Mouse (Mus musculus) heart, adult 2 months (tissue): Measurements from ENCODE around the gene Gm20521. TPM values are rescaled to one million over a fixed set of nuclear protein-coding genes. Genes with fewer than 3 reads are reported as not detected.

Source experiments
- DNase-seq, 2 experiments: peaks; one replicate each; pipeline ENCODE4 v3.0.0; 2021
- H3K27ac ChIP-seq: fragments of 200-600 bp; 2 replicates; pipeline ENCODE4 v1.8.1; 2022
- H3K27me3 ChIP-seq: fragments of 200-500 bp; 2 replicates; pipeline ENCODE4 v1.6.1; 2012; ENCODE audit warnings: mild to moderate bottlenecking, low read length, inconsistent platforms, mixed read lengths; ENCODE audit not compliant: control insufficient read depth, insufficient read depth
- H3K36me3 ChIP-seq: fragments of 200-500 bp; 2 replicates; pipeline ENCODE4 v1.6.1; 2012; ENCODE audit warnings: low read length, inconsistent platforms; ENCODE audit not compliant: control insufficient read depth, insufficient read depth
- H3K4me1 ChIP-seq: fragments of 200-500 bp; 2 replicates; pipeline ENCODE4 v1.6.1; 2011; ENCODE audit warnings: low read length; ENCODE audit not compliant: control insufficient read depth, insufficient read depth
- H3K4me3 ChIP-seq: fragments of 200-600 bp; 2 replicates; pipeline ENCODE4 v1.8.1; 2022
- H3K79me2 ChIP-seq: fragments of 200-500 bp; replicated peaks from 2 replicates; pipeline ENCODE4 v1.6.1; 2012; ENCODE audit warnings: mild to moderate bottlenecking, inconsistent platforms, low read length, moderate library complexity, mixed read lengths; ENCODE audit not compliant: control insufficient read depth, insufficient read depth
- H3K9ac ChIP-seq: fragments of 200-500 bp; 2 replicates; pipeline ENCODE4 v1.6.1; 2012; ENCODE audit warnings: low read depth, mild to moderate bottlenecking, control low read depth, inconsistent platforms, low read length, mixed read lengths
- CTCF ChIP-seq: fragments of 200-600 bp; IDR thresholded peaks from 2 replicates; pipeline ENCODE4 v1.8.1; 2022; ENCODE audit warnings: antibody characterized with exemption, mild to moderate bottlenecking, moderate library complexity
- EP300 ChIP-seq: fragments of 200-500 bp; IDR thresholded peaks from 2 replicates; pipeline ENCODE4 v1.6.1; 2011; ENCODE audit warnings: low read depth, low read length, control low read depth; ENCODE audit not compliant: insufficient read depth
- POLR2A ChIP-seq: fragments of 200-500 bp; IDR thresholded peaks from 2 replicates; pipeline ENCODE4 v1.6.1; 2011; ENCODE audit warnings: mild to moderate bottlenecking, low read depth, low read length, control low read depth; ENCODE audit not compliant: insufficient read depth
- WGBS: fragments of 180-500 bp; shearing (Covaris S2); methylation state at CpG from one replicate; pipeline ENCODE4 v1.1.7; 2018; 5-methylcytosine and 5-hydroxymethylcytosine counted together
- intact Hi-C: fragments of 180-260 bp; cut with DNase I; formaldehyde crosslinking; loops from one replicate; pipeline ENCODE4 v1.15.1; 2025
- polyA plus RNA-seq: library from polyadenylated mRNA; depleted of rRNA; stranded (reverse); fragments of >200 nt; gene quantifications from 2 replicates; pipeline ENCODE4 v1.2.3, GENCODE M21; 2012
- total RNA-seq, 2 experiments: library from RNA; stranded (reverse); gene quantifications; 2 replicates each; pipeline ENCODE4 v1.2.3; 2021

The Gm20521 gene
- total and polyA plus RNA-seq, 3 experiments, result 3.2 to 6.1 TPM; not detected in 1

GRCm38 (mm10) chr14:54877048-54877715, 6.1 kb upstream of the Gm20521 start, which contains the start of gene Ppp1r3e:
Gene Ppp1r3e (minus strand): TSS chr14:54877550.
- intact Hi-C loops, result no loop called here
- Histone ChIP-seq H3K27ac (peak within 1 kb of the TSS; percentile 76), H3K79me2 (no peaks in the 10 kb centered on the region), H3K9ac (peak within 1 kb of the TSS; percentile 89), H3K36me3 (no peaks in the 10 kb centered on the region), H3K4me1 (peaks cover 2% of the 10 kb centered on the region; the same call in 1 of the 2 replicates), H3K4me3 (peak within 1 kb of the TSS; percentile 81), H3K27me3 (no peaks in the 10 kb centered on the region)
- WGBS, result under 1% methylated on average over 54 of the region's 61 CpGs
- peak; percentile 83 to 84 for DNase-seq
- TF ChIP-seq POLR2A (0 out of 2 replicates have a peak, but pooled peaks have one; percentile 20), EP300 (no peak), CTCF (0 out of 2 replicates have a peak, but pooled peaks have one; percentile 5)

- H3K27ac ChIP-seq, result peak overlapping the region; percentile 76
- H3K27me3 ChIP-seq, result no peaks in the 10 kb centered on the region
- H3K36me3 ChIP-seq, result no peaks in the 10 kb centered on the region
- peaks cover 2% of the 10 kb centered on the region for H3K4me1 ChIP-seq
- peak overlapping the region; percentile 66 for H3K9ac ChIP-seq
- H3K4me3 ChIP-seq, result peak overlapping the region; percentile 8; the same call in 1 of the 2 replicates
- H3K79me2 ChIP-seq, result no peaks in the 10 kb centered on the region
- 39% methylated on average over 21 of the region's 21 CpGs for WGBS
- DNase-seq, result no peak
- TF ChIP-seq CTCF (no peak), POLR2A (no peak), EP300 (no peak)
- intact Hi-C loops, result no loop called here
Measured at GRCm38 (mm10) chr14:54884022-54884712, 926 bp downstream of the Gm20521 start.

- no peak overlapping the region for H3K4me3 ChIP-seq
- intact Hi-C loops, result no loop called here
- no peaks in the 10 kb centered on the region for H3K36me3 ChIP-seq
- TF ChIP-seq EP300, result no peak
- no peak for TF ChIP-seq CTCF
- TF ChIP-seq POLR2A, result no peak
- no peak for DNase-seq
- no peak overlapping the region for H3K9ac ChIP-seq
- 85% methylated on average over 11 of the region's 11 CpGs for WGBS
- H3K4me1 ChIP-seq, result peaks cover 2% of the 10 kb centered on the region
- H3K27ac ChIP-seq, result no peak overlapping the region
- H3K79me2 ChIP-seq, result no peaks in the 10 kb centered on the region
- no peaks in the 10 kb centered on the region for H3K27me3 ChIP-seq
Measured at GRCm38 (mm10) chr14:54885309-54885708, 2.1 kb downstream of the Gm20521 start.

- TF ChIP-seq CTCF, result no peak
- no peak for TF ChIP-seq POLR2A
- no peak for TF ChIP-seq EP300
- Histone ChIP-seq H3K9ac (no peak within 1 kb of the TSS), H3K27ac (peak within 1 kb of the TSS; percentile 90), H3K4me3 (peak within 1 kb of the TSS; percentile 52), H3K4me1 (peaks cover 3% of the 10 kb centered on the region; the same call in 1 of the 2 replicates), H3K36me3 (peaks cover 14% of the 10 kb centered on the region), H3K79me2 (peaks cover 2% of the 10 kb centered on the region), H3K27me3 (no peaks in the 10 kb centered on the region)
- intact Hi-C loops, result loop anchor here (2.0 kb wide), 1 partner anchor 203 kb away; the partner anchor contains the start of gene Thtpa
- DNase-seq, result no peak
- WGBS, result 94% methylated on average over 3 of the region's 3 CpGs
Measured at GRCm38 (mm10) chr14:54892200-54892599, 9.0 kb downstream of the Gm20521 start, which contains the start of gene Pabpn1. Gene Pabpn1 (plus strand): TSS chr14:54892500.

GRCm38 (mm10) chr14:54893651-54894181, 10.5 kb downstream of the Gm20521 start:
- H3K79me2 ChIP-seq, result peaks cover 2% of the 10 kb centered on the region

More at GRCm38 (mm10) chr14:54893651-54894181, 10.5 kb downstream of the Gm20521 start:
- Histone ChIP-seq H3K27me3 (no peaks in the 10 kb centered on the region), H3K4me1 (peaks cover 3% of the 10 kb centered on the region; the same call in 1 of the 2 replicates), H3K4me3 (peak overlapping the region; percentile 91), H3K9ac (peak overlapping the region; percentile 92), H3K36me3 (peaks cover 14% of the 10 kb centered on the region), H3K27ac (peak overlapping the region; percentile 90)
- TF ChIP-seq CTCF (no peak), EP300 (peak; percentile 91), POLR2A (peak; percentile 92)
- under 1% methylated on average over 38 of the region's 38 CpGs for WGBS
- peak; percentile 99 for DNase-seq
- intact Hi-C loops, result loop anchor here (1.0 to 2.0 kb wide), 2 partner anchors 29 to 201 kb away; partner anchors contain the start of gene Thtpa
